Mouse (Mus musculus) intestine, embryonic 15.5 days (tissue): ENCODE measurements around the gene Tmem236. TPM values are rescaled to one million over a fixed set of nuclear protein-coding genes. Genes with fewer than 3 reads are reported as not detected.
A peak's percentile ranks its signal among the peaks of the same experiment; 100 is the strongest.
"Not testable (repeated sequence)": the region's sequence is repeated elsewhere in the genome, so short reads cannot be mapped to it uniquely, and the experiment has no call there.

ENCODE experiments used
- ATAC-seq: fragments of 200-750 bp; cut with Nextera tagmentation; 2 replicates; pipeline ENCODE4 v1.8.0; 2017; ENCODE audit warnings: moderate TSS enrichment, moderate library complexity
- H3K27ac ChIP-seq: fragments of 300-500 bp; sonication (generic); 2 replicates; pipeline ENCODE4 v1.5.1; 2015; ENCODE audit warnings: mild to moderate bottlenecking, inconsistent platforms
- H3K27me3 ChIP-seq: fragments of 300-500 bp; sonication (generic); replicated peaks from 2 replicates; pipeline ENCODE4 v1.6.1; 2015; ENCODE audit warnings: inconsistent platforms
- H3K36me3 ChIP-seq: fragments of 300-500 bp; sonication (generic); 2 replicates; pipeline ENCODE4 v1.6.1; 2015; ENCODE audit warnings: inconsistent platforms
- H3K4me1 ChIP-seq: fragments of 300-500 bp; sonication (generic); replicated peaks from 2 replicates; pipeline ENCODE4 v1.6.1; 2015; ENCODE audit warnings: inconsistent platforms
- H3K4me2 ChIP-seq: fragments of 300-500 bp; sonication (generic); replicated peaks from 2 replicates; pipeline ENCODE4 v1.6.1; 2015; ENCODE audit warnings: mild to moderate bottlenecking, inconsistent platforms
- H3K4me3 ChIP-seq: fragments of 300-500 bp; sonication (generic); replicated peaks from 2 replicates; pipeline ENCODE4 v1.5.1; 2015; ENCODE audit warnings: inconsistent platforms
- H3K9ac ChIP-seq: fragments of 300-500 bp; sonication (generic); 2 replicates; pipeline ENCODE4 v1.6.1; 2015; ENCODE audit warnings: inconsistent platforms
- H3K9me3 ChIP-seq: fragments of 300-500 bp; sonication (generic); 2 replicates; pipeline ENCODE4 v1.6.1; 2016; ENCODE audit warnings: inconsistent platforms
- WGBS: fragments of 180-500 bp; shearing (Covaris S2); methylation state at CpG from one replicate; pipeline ENCODE4 v1.1.7; 2015; 5-methylcytosine and 5-hydroxymethylcytosine counted together
- polyA plus RNA-seq: library from polyadenylated mRNA; unstranded; fragments of >200 nt; fragmentation: Nextera tagmentation; extraction: Ambion mirVana; gene quantifications from 2 replicates; pipeline ENCODE4 v1.2.1, GENCODE M21; 2015

The Tmem236 gene
- polyA plus RNA-seq, 1 experiment from 2014 or later, result 15.4 TPM

- no peak for ATAC-seq
- H3K27me3 ChIP-seq, result no peaks in the 10 kb centered on the region
These were observed 15.3 kb upstream of the Tmem236 start for GRCm38 (mm10) chr2:14159047-14159446.

DNA sequence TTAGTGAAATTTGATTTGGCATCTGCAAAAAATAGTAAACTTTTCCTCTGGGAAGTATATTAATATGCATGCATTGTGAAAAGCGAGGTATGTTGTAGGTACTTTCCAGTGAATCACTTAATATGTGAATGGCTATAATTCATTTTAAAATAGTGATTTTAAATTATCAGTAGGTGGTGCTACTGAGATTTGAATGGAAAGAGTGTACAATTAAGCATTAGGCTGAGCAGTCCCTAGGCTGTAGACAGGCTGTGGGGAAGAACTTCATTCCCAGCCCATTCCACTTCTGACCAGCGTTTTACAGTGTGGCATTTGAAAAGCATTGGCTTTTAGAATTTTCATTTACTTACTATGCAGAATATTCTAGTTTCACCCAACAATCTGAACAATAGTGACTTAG is 14.6 kb upstream of the Tmem236 start:
- Histone ChIP-seq H3K27me3 (no peaks in the 10 kb centered on the region), H3K9ac (no peak overlapping the region), H3K27ac (no peak overlapping the region), H3K4me2 (no peak overlapping the region), H3K4me1 (no peaks in the 10 kb centered on the region), H3K4me3 (no peak overlapping the region), H3K9me3 (no peaks in the 10 kb centered on the region), H3K36me3 (no peaks in the 10 kb centered on the region)
- WGBS, result 79% methylated on average over 2 of the region's 2 CpGs
- peak; percentile 53; the same call in 1 of the 2 replicates for ATAC-seq

More at GRCm38 (mm10) chr2:14159047-14159446, 15.3 kb upstream of the Tmem236 start:
- Histone ChIP-seq H3K27ac (no peak overlapping the region), H3K9ac (no peak overlapping the region), H3K4me2 (no peak overlapping the region), H3K4me1 (no peaks in the 10 kb centered on the region), H3K9me3 (no peaks in the 10 kb centered on the region), H3K4me3 (no peak overlapping the region), H3K36me3 (no peaks in the 10 kb centered on the region)
- WGBS, result 84% methylated on average over 3 of the region's 3 CpGs

- H3K9me3 ChIP-seq, result no peaks in the 10 kb centered on the region
- H3K27me3 ChIP-seq, result no peaks in the 10 kb centered on the region
- ATAC-seq, result no peak
- H3K4me1 ChIP-seq, result no peaks in the 10 kb centered on the region
- WGBS, result 75% methylated on average over 5 of the region's 5 CpGs
- H3K27ac ChIP-seq, result no peak overlapping the region
- no peak overlapping the region for H3K9ac ChIP-seq
- no peak overlapping the region for H3K4me2 ChIP-seq
- H3K36me3 ChIP-seq, result no peaks in the 10 kb centered on the region
- no peak overlapping the region for H3K4me3 ChIP-seq
These were observed 9.8 kb upstream of the Tmem236 start for GRCm38 (mm10) chr2:14164459-14165030.

- no peak overlapping the region for H3K9ac ChIP-seq
- no peaks in the 10 kb centered on the region for H3K36me3 ChIP-seq
- no peaks in the 10 kb centered on the region for H3K27me3 ChIP-seq
- H3K9me3 ChIP-seq, result no peaks in the 10 kb centered on the region
- no peak overlapping the region for H3K4me2 ChIP-seq
- H3K4me1 ChIP-seq, result no peaks in the 10 kb centered on the region
- H3K4me3 ChIP-seq, result no peak overlapping the region
- 81% methylated on average over 2 of the region's 2 CpGs for WGBS
- no peak for ATAC-seq
- H3K27ac ChIP-seq, result no peak overlapping the region
These were observed 9.3 kb upstream of the Tmem236 start for GRCm38 (mm10) chr2:14165066-14165465.

GRCm38 (mm10) chr2:14165618-14166344 is 8.5 kb upstream of the Tmem236 start:
- Histone ChIP-seq H3K9me3 (no peaks in the 10 kb centered on the region), H3K27me3 (no peaks in the 10 kb centered on the region), H3K4me2 (no peak overlapping the region), H3K4me3 (no peak overlapping the region), H3K27ac (no peak overlapping the region), H3K36me3 (no peaks in the 10 kb centered on the region), H3K4me1 (no peaks in the 10 kb centered on the region), H3K9ac (no peak overlapping the region)
- peak; percentile 72 for ATAC-seq
- 49% methylated on average over 3 of the region's 3 CpGs for WGBS

GRCm38 (mm10) chr2:14167721-14168120 is 6.6 kb upstream of the Tmem236 start:
- no peak for ATAC-seq
- Histone ChIP-seq H3K27me3 (no peaks in the 10 kb centered on the region), H3K9me3 (no peaks in the 10 kb centered on the region)

GRCm38 (mm10) chr2:14176460-14177193 is 2.3 kb downstream of the Tmem236 start:
- Histone ChIP-seq H3K4me2 (no peak overlapping the region), H3K36me3 (no peaks in the 10 kb centered on the region), H3K4me1 (no peaks in the 10 kb centered on the region), H3K9ac (no peak overlapping the region), H3K4me3 (no peak overlapping the region), H3K9me3 (no peaks in the 10 kb centered on the region), H3K27ac (0 out of 2 replicates have a peak overlapping the region, but pooled peaks have one; percentile 8), H3K27me3 (no peaks in the 10 kb centered on the region)
- WGBS, result 66% methylated on average over 2 of the region's 2 CpGs
- peak; percentile 77 for ATAC-seq

More at GRCm38 (mm10) chr2:14167721-14168120, 6.6 kb upstream of the Tmem236 start:
- no peaks in the 10 kb centered on the region for H3K36me3 ChIP-seq
- H3K27ac ChIP-seq, result no peak overlapping the region
- H3K4me3 ChIP-seq, result no peak overlapping the region
- no peak overlapping the region for H3K9ac ChIP-seq
- no peak overlapping the region for H3K4me2 ChIP-seq
- H3K4me1 ChIP-seq, result no peaks in the 10 kb centered on the region

DNA sequence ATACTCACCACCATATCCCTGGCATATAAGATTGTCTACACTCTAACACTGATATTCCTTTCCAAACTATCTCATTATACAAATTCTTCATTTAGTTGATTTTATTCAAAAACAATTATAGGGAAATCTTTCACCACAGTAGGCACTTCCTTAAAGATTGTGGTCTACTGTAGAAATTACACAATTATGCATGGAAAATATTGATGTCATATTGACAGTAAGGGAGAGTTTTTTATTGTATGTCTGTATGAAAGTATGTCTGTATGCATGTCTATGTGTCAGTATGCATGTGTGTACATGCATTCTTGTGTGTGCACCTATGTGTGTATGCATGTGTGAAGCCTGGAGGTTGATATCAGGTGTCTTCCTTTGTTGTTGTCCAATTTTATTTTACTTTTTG is 10.1 kb downstream of the Tmem236 start:
- no peak overlapping the region for H3K4me2 ChIP-seq
- H3K36me3 ChIP-seq, result no peaks in the 10 kb centered on the region
- no peaks in the 10 kb centered on the region for H3K4me1 ChIP-seq
- no peak overlapping the region for H3K27ac ChIP-seq
- no peaks in the 10 kb centered on the region for H3K27me3 ChIP-seq
- H3K9me3 ChIP-seq, result no peaks in the 10 kb centered on the region
- no peak overlapping the region for H3K9ac ChIP-seq
- no peak for ATAC-seq
- H3K4me3 ChIP-seq, result no peak overlapping the region

- 64% methylated on average over 4 of the region's 4 CpGs for WGBS
- no peak for ATAC-seq
- no peaks in the 10 kb centered on the region for H3K9me3 ChIP-seq
These were observed 16.4 kb downstream of the Tmem236 start for GRCm38 (mm10) chr2:14190684-14191083.

DNA sequence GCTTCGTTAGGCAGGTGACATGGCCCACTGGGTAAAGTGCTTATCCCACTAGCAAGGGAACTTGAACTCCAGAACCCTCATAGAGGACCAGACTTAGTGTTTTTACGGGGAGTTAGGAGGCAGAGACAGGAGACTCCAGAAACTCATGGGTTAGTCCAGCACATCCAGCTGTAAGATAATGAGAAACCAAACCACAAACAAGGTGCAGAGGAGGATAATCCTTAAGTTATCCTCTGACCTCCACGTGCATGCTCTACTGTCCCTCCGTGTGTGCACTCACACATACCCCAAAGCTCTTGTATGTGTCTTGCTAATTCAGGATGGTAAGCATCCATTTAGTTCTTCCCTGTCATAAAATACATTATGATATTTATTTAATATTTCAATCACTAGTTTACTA is 17.3 kb downstream of the Tmem236 start:
- H3K9ac ChIP-seq, result no peak overlapping the region
- no peaks in the 10 kb centered on the region for H3K4me1 ChIP-seq
- ATAC-seq, result no peak
- H3K4me2 ChIP-seq, result no peak overlapping the region
- H3K36me3 ChIP-seq, result no peaks in the 10 kb centered on the region
- WGBS, result 88% methylated on average over 4 of the region's 4 CpGs
- H3K27ac ChIP-seq, result no peak overlapping the region
- H3K27me3 ChIP-seq, result no peaks in the 10 kb centered on the region
- no peaks in the 10 kb centered on the region for H3K9me3 ChIP-seq
- H3K4me3 ChIP-seq, result no peak overlapping the region

More at GRCm38 (mm10) chr2:14190684-14191083, 16.4 kb downstream of the Tmem236 start:
- no peaks in the 10 kb centered on the region for H3K27me3 ChIP-seq
- H3K4me2 ChIP-seq, result no peak overlapping the region
- no peak overlapping the region for H3K9ac ChIP-seq
- H3K36me3 ChIP-seq, result no peaks in the 10 kb centered on the region
- H3K27ac ChIP-seq, result no peak overlapping the region
- H3K4me3 ChIP-seq, result no peak overlapping the region
- no peaks in the 10 kb centered on the region for H3K4me1 ChIP-seq

DNA sequence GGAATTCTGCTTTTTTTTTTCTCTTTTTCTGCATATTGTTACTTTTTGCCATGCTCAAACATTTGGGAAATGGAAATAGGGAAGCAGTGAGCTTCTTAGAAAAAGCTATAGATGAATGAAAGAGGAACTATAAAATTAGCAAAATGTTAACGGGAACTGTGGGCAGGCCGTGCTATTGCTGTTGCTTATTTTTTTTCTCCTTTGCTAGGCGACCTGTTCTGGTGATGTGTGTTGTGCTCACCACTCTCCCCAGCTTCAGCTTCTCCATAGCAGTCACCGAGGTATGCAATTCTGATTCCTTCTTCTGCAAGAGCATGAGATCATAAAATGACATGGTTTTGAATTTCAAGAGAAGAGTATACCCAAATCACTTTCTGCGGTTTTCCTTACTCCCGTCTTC is 17.7 kb downstream of the Tmem236 start:
- no peak overlapping the region for H3K27ac ChIP-seq
- no peaks in the 10 kb centered on the region for H3K9me3 ChIP-seq
- no peaks in the 10 kb centered on the region for H3K36me3 ChIP-seq
- WGBS, result 83% methylated on average over 6 of the region's 6 CpGs
- no peaks in the 10 kb centered on the region for H3K4me1 ChIP-seq
- no peak overlapping the region for H3K4me3 ChIP-seq
- H3K27me3 ChIP-seq, result no peaks in the 10 kb centered on the region
- no peak for ATAC-seq
- no peak overlapping the region for H3K4me2 ChIP-seq
- H3K9ac ChIP-seq, result no peak overlapping the region

- H3K4me1 ChIP-seq, H3K9ac ChIP-seq, H3K4me2 ChIP-seq, H3K27me3 ChIP-seq, H3K27ac ChIP-seq, H3K9me3 ChIP-seq, H3K36me3 ChIP-seq, H3K4me3 ChIP-seq: not testable (repeated sequence)
- 50% methylated on average over 1 of the region's 2 CpGs for WGBS
- peak; percentile 73 for ATAC-seq
These were observed 24.1 kb downstream of the Tmem236 start for GRCm38 (mm10) chr2:14198325-14198903.
